Mouse (Mus musculus) liver, embryonic 14.5 days (tissue): ENCODE data around the gene Megf11.

ENCODE experiments used
- CTCF ChIP-seq: IDR thresholded peaks from 2 replicates; pipeline ENCODE4 v1.5.1; 2016; ENCODE audit warnings: antibody characterized with exemption, low read depth, control low read depth
- EP300 ChIP-seq: IDR thresholded peaks from 2 replicates; pipeline ENCODE4 v1.6.1; 2016; ENCODE audit warnings: antibody characterized with exemption, low read depth

GRCm38 (mm10) chr9:64355627-64356026 lies 29.8 kb upstream of the Megf11 start:
- TF ChIP-seq CTCF (no peak), EP300 (no peak)
